Mouse (Mus musculus): ENCODE data around the gene Nmur1. TPM values are rescaled to one million over a fixed set of nuclear protein-coding genes. Genes with fewer than 3 reads are reported as not detected.
"Not testable (repeated sequence)": the region's sequence is repeated elsewhere in the genome, so short reads cannot be mapped to it uniquely, and the experiment has no call there.

The Nmur1 gene
- polyA plus RNA-seq, 1 experiment from 2014 or later: not detected

- Histone ChIP-seq H3K4me3 (ENCODE audit: low read depth, low read length) (no peak overlapping the region), H3K36me3 (ENCODE audit: control insufficient read depth, insufficient read depth, low read length) (peaks cover 6% of the 10 kb centered on the region), H3K4me2 (ENCODE audit: low read depth) (no peak overlapping the region), H3K9ac (ENCODE audit: low read length) (no peak overlapping the region), H3K27ac (ENCODE audit: low read depth, low read length) (no peak overlapping the region), H3K27me3 (ENCODE audit: control insufficient read depth, insufficient read depth, low read length) (no peaks in the 10 kb centered on the region), H3K4me1 (ENCODE audit: control insufficient read depth, insufficient read depth, low read length) (no peaks in the 10 kb centered on the region), H3K9me3 (ENCODE audit: control insufficient read depth, low read length) (no peaks in the 10 kb centered on the region)
- ATAC-seq (ENCODE audit: insufficient read depth, low FRiP score, low TSS enrichment): no peak
- no peak for DNase-seq (ENCODE audit: low spot score)
- WGBS: 81% methylated on average over 4 of the region's 4 CpGs
These were observed 81.8 kb downstream of the Nmur1 start for GRCm38 (mm10) chr1:86343969-86344861.

DNA sequence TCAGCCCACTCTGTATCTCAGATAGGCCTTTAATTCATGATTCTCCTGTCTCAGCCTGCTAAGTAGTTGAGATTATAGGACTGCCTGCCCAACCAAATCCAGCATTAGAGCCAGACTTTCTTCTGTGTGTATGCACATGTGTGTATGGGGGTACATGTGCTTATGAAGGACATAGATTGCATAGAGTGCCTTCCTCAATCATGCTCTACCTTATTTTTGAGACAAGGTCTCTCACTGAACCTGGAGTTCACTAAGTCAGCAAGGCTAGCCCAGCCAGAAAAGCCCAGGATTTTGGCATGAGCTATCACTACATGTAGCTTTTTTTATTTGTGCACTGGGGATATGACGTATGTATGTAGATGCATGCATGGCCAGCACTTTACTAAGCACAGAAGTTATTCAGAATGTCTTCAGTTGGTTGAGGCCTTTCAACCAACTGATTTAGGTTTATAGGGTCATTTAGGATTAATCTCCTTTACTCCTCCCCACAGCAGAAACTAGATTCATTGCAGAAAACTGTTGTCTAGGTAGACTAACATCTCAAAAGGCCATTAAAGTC is 82.9 kb downstream of the Nmur1 start:
- DNase-seq (ENCODE audit: low spot score) (no peak), ATAC-seq (ENCODE audit: insufficient read depth, low FRiP score, low TSS enrichment) (no peak)
- Histone ChIP-seq H3K9ac (ENCODE audit: low read length) (no peak overlapping the region), H3K4me2 (ENCODE audit: low read depth) (no peak overlapping the region), H3K27ac (ENCODE audit: low read depth, low read length) (no peak overlapping the region), H3K36me3 (ENCODE audit: control insufficient read depth, insufficient read depth, low read length) (no peaks in the 10 kb centered on the region), H3K9me3 (ENCODE audit: control insufficient read depth, low read length) (no peaks in the 10 kb centered on the region), H3K27me3 (ENCODE audit: control insufficient read depth, insufficient read depth, low read length) (no peaks in the 10 kb centered on the region), H3K4me1 (ENCODE audit: control insufficient read depth, insufficient read depth, low read length) (no peaks in the 10 kb centered on the region), H3K4me3 (ENCODE audit: low read depth, low read length) (no peak overlapping the region)
- WGBS: 94% methylated on average over 1 of the region's 1 CpGs

DNA sequence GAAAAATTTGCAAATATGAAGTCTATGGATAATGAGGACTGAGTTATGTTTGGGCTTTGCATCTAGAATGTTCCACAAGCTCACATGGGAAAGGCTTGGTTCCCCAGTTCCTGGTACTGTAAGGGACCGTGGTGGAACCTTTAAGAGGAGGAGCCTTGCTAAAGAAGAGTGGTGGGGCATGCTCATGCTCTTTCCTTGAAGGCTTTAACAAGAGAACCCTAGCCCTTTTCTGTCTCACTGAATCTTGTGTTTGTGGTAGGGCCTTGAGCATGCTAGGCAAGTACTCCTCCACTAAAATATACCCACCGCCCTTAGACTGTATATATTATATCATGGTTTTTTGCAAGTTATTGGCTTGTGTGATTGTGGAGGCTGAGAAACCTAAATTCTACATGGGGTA is 83.7 kb downstream of the Nmur1 start:
- Histone ChIP-seq H3K9me3 (ENCODE audit: control insufficient read depth, low read length) (no peaks in the 10 kb centered on the region), H3K4me2 (ENCODE audit: low read depth) (no peak overlapping the region), H3K27ac (ENCODE audit: low read depth, low read length) (no peak overlapping the region), H3K36me3 (ENCODE audit: control insufficient read depth, insufficient read depth, low read length) (no peaks in the 10 kb centered on the region), H3K4me1 (ENCODE audit: control insufficient read depth, insufficient read depth, low read length) (no peaks in the 10 kb centered on the region), H3K4me3 (ENCODE audit: low read depth, low read length) (no peak overlapping the region), H3K9ac (ENCODE audit: low read length) (no peak overlapping the region), H3K27me3 (ENCODE audit: control insufficient read depth, insufficient read depth, low read length) (no peaks in the 10 kb centered on the region)
- 92% methylated on average over 2 of the region's 2 CpGs for WGBS
- DNase-seq (ENCODE audit: low spot score) (no peak), ATAC-seq (ENCODE audit: insufficient read depth, low FRiP score, low TSS enrichment) (no peak)

DNA sequence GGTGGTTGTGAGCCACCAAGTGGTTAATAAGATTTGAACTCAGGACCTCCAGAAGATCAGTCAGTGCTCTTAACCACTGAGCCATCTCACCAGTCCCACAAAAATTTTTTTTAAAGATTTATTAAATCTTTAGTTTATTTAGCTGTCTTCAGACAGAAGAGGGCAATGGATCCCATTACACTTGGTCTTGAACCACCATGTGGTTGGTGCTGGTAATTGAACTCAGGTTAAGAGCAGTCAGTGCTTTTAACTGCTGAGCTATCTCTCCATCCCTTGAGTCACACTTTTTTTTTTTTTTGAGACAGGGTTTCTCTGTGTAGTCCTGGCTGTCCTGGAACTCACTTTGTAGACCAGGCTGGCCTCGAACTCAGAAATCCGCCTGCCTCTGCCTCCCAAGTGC is 84.9 kb downstream of the Nmur1 start:
- not testable (repeated sequence) for DNase-seq (ENCODE audit: low spot score); H3K27me3 ChIP-seq (ENCODE audit: control insufficient read depth, insufficient read depth, low read length); H3K9ac ChIP-seq (ENCODE audit: low read length); H3K9me3 ChIP-seq (ENCODE audit: control insufficient read depth, low read length); H3K27ac ChIP-seq (ENCODE audit: low read depth, low read length); H3K4me2 ChIP-seq (ENCODE audit: low read depth); H3K4me1 ChIP-seq (ENCODE audit: control insufficient read depth, insufficient read depth, low read length); H3K4me3 ChIP-seq (ENCODE audit: low read depth, low read length); H3K36me3 ChIP-seq (ENCODE audit: control insufficient read depth, insufficient read depth, low read length); ATAC-seq (ENCODE audit: insufficient read depth, low FRiP score, low TSS enrichment)
- WGBS: 100% methylated on average over 2 of the region's 2 CpGs

GRCm38 (mm10) chr1:86339156-86339812 is 86.7 kb downstream of the Nmur1 start:
- Histone ChIP-seq H3K36me3 (ENCODE audit: control insufficient read depth, insufficient read depth, low read length) (no peaks in the 10 kb centered on the region), H3K9me3 (ENCODE audit: control insufficient read depth, low read length) (no peaks in the 10 kb centered on the region), H3K9ac (ENCODE audit: low read length) (no peak overlapping the region), H3K27me3 (ENCODE audit: control insufficient read depth, insufficient read depth, low read length) (no peaks in the 10 kb centered on the region), H3K4me2 (ENCODE audit: low read depth) (no peak overlapping the region), H3K4me1 (ENCODE audit: control insufficient read depth, insufficient read depth, low read length) (no peaks in the 10 kb centered on the region), H3K4me3 (ENCODE audit: low read depth, low read length) (no peak overlapping the region), H3K27ac (ENCODE audit: low read depth, low read length) (no peak overlapping the region)
- DNase-seq (ENCODE audit: low spot score) (peak; percentile 73), ATAC-seq (ENCODE audit: insufficient read depth, low FRiP score, low TSS enrichment) (no peak)
- WGBS: 32% methylated on average over 4 of the region's 4 CpGs

- H3K4me1 ChIP-seq (ENCODE audit: control insufficient read depth, insufficient read depth, low read length): no peaks in the 10 kb centered on the region
- H3K4me2 ChIP-seq (ENCODE audit: low read depth): no peak overlapping the region
- no peak for ATAC-seq (ENCODE audit: insufficient read depth, low FRiP score, low TSS enrichment)
- H3K27me3 ChIP-seq (ENCODE audit: control insufficient read depth, insufficient read depth, low read length): no peaks in the 10 kb centered on the region
- 40% methylated on average over 2 of the region's 2 CpGs for WGBS
- no peak overlapping the region for H3K4me3 ChIP-seq (ENCODE audit: low read depth, low read length)
- DNase-seq (ENCODE audit: low spot score): no peak
- no peak overlapping the region for H3K27ac ChIP-seq (ENCODE audit: low read depth, low read length)
- H3K9me3 ChIP-seq (ENCODE audit: control insufficient read depth, low read length): no peaks in the 10 kb centered on the region
- H3K36me3 ChIP-seq (ENCODE audit: control insufficient read depth, insufficient read depth, low read length): no peaks in the 10 kb centered on the region
- H3K9ac ChIP-seq (ENCODE audit: low read length): no peak overlapping the region
These were observed 89.7 kb downstream of the Nmur1 start for GRCm38 (mm10) chr1:86336330-86336729.

Small RNA genes within 50 kb of the gene (microRNA-seq; reads per million reads assigned to microRNA genes)
- 31.8 reads per million, percentile 33 among the genes with 10 or more reads in this experiment for gene mmu-mir-3535

Other genes with a start within 250 kb of the Nmur1 start
- 3.4 and 4.7 TPM in 2 replicates for gene B3gnt7, start 123.4 kb downstream of the Nmur1 start, polyA plus RNA-seq (2014; fragmentation: Nextera tagmentation; extraction: Ambion mirVana)
- gene Ncl, start 66.8 kb downstream of the Nmur1 start, polyA plus RNA-seq (2014; fragmentation: Nextera tagmentation; extraction: Ambion mirVana): 368 and 376 TPM in 2 replicates
- gene Tex44, start 101 bp upstream of the Nmur1 start, polyA plus RNA-seq (2014; fragmentation: Nextera tagmentation; extraction: Ambion mirVana): not detected in 2 replicates
- 2,926 and 3,268 TPM in 2 replicates for gene Ptma, start 100.5 kb upstream of the Nmur1 start, polyA plus RNA-seq (2014; fragmentation: Nextera tagmentation; extraction: Ambion mirVana)
- 77.9 and 83.2 TPM in 2 replicates for gene Pde6d, start 156.4 kb upstream of the Nmur1 start, polyA plus RNA-seq (2014; fragmentation: Nextera tagmentation; extraction: Ambion mirVana)
- gene Cops7b, start 156.7 kb upstream of the Nmur1 start, polyA plus RNA-seq (2014; fragmentation: Nextera tagmentation; extraction: Ambion mirVana): 63.7 and 65.4 TPM in 2 replicates
- gene Nppc, start 244.3 kb upstream of the Nmur1 start, polyA plus RNA-seq (2014; fragmentation: Nextera tagmentation; extraction: Ambion mirVana): 8.8 and 11.0 TPM in 2 replicates

Data from neural tube, embryonic 11.5 days (tissue).